ENCODE assay signal across 9 mouse cellular contexts in the genomic region with DNA sequence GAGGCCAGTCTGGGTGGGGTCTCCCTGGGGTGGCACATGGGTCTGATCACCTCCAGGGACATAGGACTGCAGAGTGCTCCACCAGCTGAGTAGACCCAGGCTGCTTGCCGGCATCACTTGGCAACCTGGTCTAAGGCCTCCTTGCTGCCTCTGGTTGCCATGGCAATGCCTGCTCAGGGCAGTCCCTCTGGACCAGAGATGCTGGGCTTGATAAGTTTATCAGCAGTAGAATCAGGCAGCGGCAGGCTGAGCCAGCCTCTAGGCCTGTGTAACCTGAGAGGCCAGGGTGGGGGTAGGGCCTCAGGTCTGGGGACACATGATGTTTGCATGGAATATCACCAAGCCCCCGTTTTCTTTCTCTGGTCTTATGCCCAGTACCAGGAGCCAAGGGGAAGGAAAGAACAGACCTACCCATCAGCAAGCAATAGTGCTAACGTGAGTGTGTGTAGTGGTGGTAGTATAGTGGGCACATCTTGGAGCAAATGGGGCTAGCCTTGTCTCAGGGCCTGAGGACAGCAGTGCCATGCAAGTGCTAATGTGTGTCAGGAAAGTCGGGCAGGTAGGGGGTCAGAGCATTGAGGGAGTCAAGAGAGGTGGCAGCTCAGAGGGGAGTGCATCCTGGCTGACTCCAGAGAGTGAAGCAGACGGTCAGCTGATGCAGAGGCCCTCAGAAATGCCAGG.
DNase-seq lines count a peak whose midpoint lies in the region; ATAC-seq lines count a peak whose summit lies in the region.
"Had no signal": no experiment of that assay in that cellular context is flagged by ENCODE, and none has a peak within 500 bp of the region (broad histone marks: within the 10 kb centered on the region; RNA-seq: fewer than 3 reads in every experiment).

No protein-coding gene starts in this region.

- peaks cover 21% of the 10 kb centered on the region for H3K36me3 ChIP-seq in embryonic facial prominence, embryonic 12.5 days
- peaks cover 10% of the 10 kb centered on the region for H3K36me3 ChIP-seq in midbrain, embryonic 12.5 days

- peak; percentile 20 for DNase-seq in gastrocnemius, postnatal 25 days
- no peak for DNase-seq in gastrocnemius, postnatal 4 days (ENCODE audit: low spot score in 2 of 2)
- peak; percentile 51 for DNase-seq in kidney, adult 18-20 months
- DNase-seq in layer of hippocampus, adult 9-10 months (ENCODE audit: low spot score) = no peak
- no peak for DNase-seq in cerebellum, postnatal 25 days
- DNase-seq in ovary, postnatal 10 days (ENCODE audit: low spot score) = no peak

- peak; percentile 16 for ATAC-seq in embryonic facial prominence, embryonic 12.5 days (ENCODE audit: insufficient number of reproducible peaks, insufficient read depth, low FRiP score, low TSS enrichment)
- ATAC-seq in midbrain, embryonic 12.5 days (ENCODE audit: low FRiP score, low read depth) = peak; percentile 74

- no peak overlapping the region for H3K4me3 ChIP-seq in embryonic facial prominence, embryonic 12.5 days
- no peak overlapping the region for H3K4me3 ChIP-seq in midbrain, embryonic 12.5 days
- H3K4me3 ChIP-seq: liver, embryonic 13.5 days had no signal

- H3K4me2 ChIP-seq in embryonic facial prominence, embryonic 12.5 days (replicated peaks) = no peak overlapping the region
- H3K4me2 ChIP-seq in midbrain, embryonic 12.5 days (replicated peaks) = 0 out of 2 replicates have a peak overlapping the region, but pooled peaks have one; percentile 8
- H3K4me2 ChIP-seq: liver, embryonic 13.5 days had no signal

- WGBS in embryonic facial prominence, embryonic 12.5 days = 11% methylated on average over 6 of the region's 6 CpGs
- WGBS in midbrain, embryonic 12.5 days = 18% methylated on average over 6 of the region's 6 CpGs

- H3K4me1 ChIP-seq in embryonic facial prominence, embryonic 12.5 days = peaks cover 38% of the 10 kb centered on the region
- peaks cover 13% of the 10 kb centered on the region for H3K4me1 ChIP-seq in midbrain, embryonic 12.5 days

- H3K27ac ChIP-seq in embryonic facial prominence, embryonic 12.5 days = peak overlapping the region; percentile 74
- H3K27ac ChIP-seq in midbrain, embryonic 12.5 days (replicated peaks) = peak overlapping the region; percentile 43

- H3K9ac ChIP-seq in embryonic facial prominence, embryonic 12.5 days = 0 out of 2 replicates have a peak overlapping the region, but pooled peaks have one; percentile 9
- H3K9ac ChIP-seq in midbrain, embryonic 12.5 days (replicated peaks) = no peak overlapping the region; the same call in 1 of the 2 replicates
- H3K9ac ChIP-seq: liver, embryonic 13.5 days had no signal

- H3K9me3 ChIP-seq in embryonic facial prominence, embryonic 12.5 days = no peaks in the 10 kb centered on the region
- H3K9me3 ChIP-seq in midbrain, embryonic 12.5 days = no peaks in the 10 kb centered on the region
- H3K9me3 ChIP-seq: liver, embryonic 13.5 days had no signal

- H3K27me3 ChIP-seq in embryonic facial prominence, embryonic 12.5 days = no peaks in the 10 kb centered on the region
- peaks cover 5% of the 10 kb centered on the region for H3K27me3 ChIP-seq in midbrain, embryonic 12.5 days

Comparison
In these comparisons a context has a peak if more than half of its experiments do, and no peak if none do; other contexts are left out.
1. DNase-seq: peak in gastrocnemius, postnatal 25 days (single experiment) and kidney, adult 18-20 months (single experiment); none in gastrocnemius, postnatal 4 days (0 of 2), layer of hippocampus, adult 9-10 months (single experiment), cerebellum, postnatal 25 days (0 of 2) and ovary, postnatal 10 days (single experiment).